Mouse (Mus musculus): Measurements from ENCODE around the gene 9130409I23Rik. TPM values are rescaled to one million over a fixed set of nuclear protein-coding genes. Genes with fewer than 3 reads are reported as not detected.
A peak's percentile ranks its signal among the peaks of the same experiment; 100 is the strongest.
"Not testable (repeated sequence)": the region's sequence is repeated elsewhere in the genome, so short reads cannot be mapped to it uniquely, and the experiment has no call there.

9130409I23Rik gene
- total RNA-seq, 1 experiment from 2014 or later, result not detected

DNA sequence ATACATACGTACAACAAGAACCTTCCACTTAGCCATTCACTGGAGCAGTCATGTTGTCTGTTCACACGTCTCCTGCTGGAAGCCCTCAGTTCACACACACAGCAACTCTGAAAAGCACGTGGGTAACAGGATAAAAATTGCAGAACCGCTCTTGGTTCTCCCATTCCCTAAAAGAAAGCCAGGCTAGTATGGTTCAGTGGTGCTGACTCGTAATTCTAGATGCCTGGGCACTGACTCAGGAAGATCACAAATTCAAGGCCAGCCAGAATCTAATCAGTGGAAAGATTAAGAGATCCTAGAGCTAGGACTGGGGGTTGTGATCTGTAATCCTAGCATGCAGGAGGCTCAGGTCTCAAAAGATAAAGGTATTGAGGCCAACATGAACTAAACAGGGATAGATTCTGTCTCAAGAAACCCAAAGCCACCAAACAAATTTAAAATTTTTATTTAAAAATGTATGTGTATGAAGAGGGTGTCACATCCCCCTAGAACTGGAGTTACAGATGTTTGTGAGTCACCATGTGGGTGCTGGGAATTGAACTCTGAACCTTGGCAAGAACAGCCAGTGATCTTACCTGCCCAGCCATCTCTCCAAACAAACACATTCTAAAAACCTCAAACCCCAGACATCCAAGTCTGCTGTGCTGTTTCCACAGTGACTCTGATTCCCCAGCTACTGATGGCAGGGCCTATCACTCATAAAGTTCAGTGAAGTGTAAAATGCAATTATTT, 30.1 kb upstream of the 9130409I23Rik start, which contains the start of gene Ephx1:
Gene Ephx1, minus strand, starts transcription at position 149 of the 732 bp plus-strand sequence.
- ATAC-seq (replicated peaks; ENCODE audit: insufficient number of reproducible peaks, low FRiP score, low TSS enrichment, poor library complexity, severe bottlenecking), result no peak

DNA sequence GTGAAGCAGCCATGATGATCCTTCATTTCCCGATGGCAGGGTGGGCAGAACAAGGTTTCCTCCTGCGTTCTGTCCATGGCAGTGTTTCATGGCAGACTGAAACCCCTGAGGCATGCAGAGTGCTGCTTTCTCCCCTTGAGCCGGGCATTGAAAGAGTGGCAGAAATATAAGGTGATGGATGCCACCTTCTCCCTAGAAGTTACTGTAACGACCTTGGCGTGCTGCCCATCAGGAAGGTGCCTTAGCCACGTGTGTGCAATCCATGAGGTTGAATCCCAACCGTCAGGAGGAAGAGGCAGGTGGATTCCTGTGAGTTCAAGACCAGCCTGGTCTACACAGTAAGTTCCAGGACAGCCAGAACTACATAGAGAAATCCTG, 29.6 kb upstream of the 9130409I23Rik start:
- ATAC-seq (replicated peaks; ENCODE audit: insufficient number of reproducible peaks, low FRiP score, low TSS enrichment, poor library complexity, severe bottlenecking), result no peak

DNA sequence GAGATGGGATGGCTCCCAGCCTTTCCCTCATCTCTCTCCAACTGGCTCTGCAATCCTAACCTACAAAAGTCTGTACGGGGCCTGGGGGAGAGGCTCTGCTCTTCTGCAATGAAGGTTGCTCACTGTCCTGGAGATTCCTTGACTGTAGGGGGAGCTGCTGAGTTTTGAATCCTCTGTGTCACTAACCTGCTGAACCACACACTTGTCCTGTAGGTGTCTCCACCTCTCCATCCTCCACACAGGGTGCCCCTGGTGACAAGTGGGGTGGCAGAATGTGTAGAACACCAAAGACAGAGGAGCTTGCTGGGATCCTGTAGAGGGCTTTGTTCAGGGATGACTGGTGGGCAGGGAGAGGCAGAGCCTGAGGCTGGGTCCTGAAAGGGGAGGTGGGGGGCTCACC, 28.8 kb upstream of the 9130409I23Rik start:
- peak; percentile 69 for ATAC-seq (replicated peaks; ENCODE audit: insufficient number of reproducible peaks, low FRiP score, low TSS enrichment, poor library complexity, severe bottlenecking)

DNA sequence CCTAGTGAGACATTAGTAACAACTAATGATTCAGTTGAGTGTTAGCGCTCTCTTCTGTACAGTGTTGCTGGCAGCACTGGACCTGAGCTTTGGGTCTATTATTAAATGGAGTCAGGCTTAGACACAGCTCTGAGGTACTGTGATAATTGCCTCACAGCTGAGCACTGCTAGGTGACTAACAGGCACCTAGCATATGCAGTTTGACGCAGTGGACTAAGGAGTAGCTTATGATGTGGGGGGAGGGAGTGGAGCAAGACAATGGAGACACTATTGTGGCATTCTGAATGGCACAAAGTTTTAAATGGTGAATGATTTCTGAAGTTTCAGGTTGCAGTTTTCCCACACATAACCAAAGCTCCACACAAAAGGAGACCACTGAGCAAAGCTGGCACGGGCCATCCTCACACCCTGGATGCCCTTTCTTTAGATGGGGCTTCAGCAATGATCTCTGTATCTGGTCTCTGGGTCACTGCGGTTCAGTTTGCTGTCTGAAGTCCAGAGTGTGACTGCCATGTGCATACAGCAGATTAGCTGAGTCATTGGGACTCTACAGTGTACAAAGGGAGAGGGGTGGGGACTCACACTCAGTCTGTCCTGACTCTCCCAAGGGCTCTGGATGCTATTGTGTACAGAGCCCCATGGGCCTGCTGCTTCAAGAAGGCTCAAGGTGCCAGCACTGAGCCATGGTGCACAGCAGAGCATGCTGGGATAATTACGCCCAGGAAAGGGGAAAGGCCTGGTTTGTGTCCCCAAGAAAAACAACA, 15.8 kb upstream of the 9130409I23Rik start:
- not testable (repeated sequence) for ATAC-seq (replicated peaks; ENCODE audit: insufficient number of reproducible peaks, low FRiP score, low TSS enrichment, poor library complexity, severe bottlenecking)

DNA sequence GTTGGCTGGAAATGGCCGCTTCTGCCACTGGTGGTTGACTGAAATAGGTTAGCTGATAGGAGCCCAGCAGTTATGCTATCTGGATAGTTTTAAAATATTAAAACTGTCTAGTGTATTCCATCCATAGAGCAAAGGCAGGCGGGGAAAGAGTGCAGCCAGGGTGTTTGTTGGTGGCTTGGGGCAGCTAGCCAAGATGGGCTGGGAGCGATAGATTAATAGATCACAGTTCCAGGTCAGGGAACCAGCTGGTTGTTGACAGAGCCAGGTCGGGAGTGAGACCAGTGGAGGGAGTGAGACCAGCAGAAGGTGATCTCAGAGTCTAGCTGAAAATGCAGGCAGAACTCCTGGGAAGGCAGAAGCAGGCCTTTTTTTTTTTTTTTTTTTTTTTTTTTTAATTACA, 13.4 kb upstream of the 9130409I23Rik start:
- no peak for ATAC-seq (replicated peaks; ENCODE audit: insufficient number of reproducible peaks, low FRiP score, low TSS enrichment, poor library complexity, severe bottlenecking)

DNA sequence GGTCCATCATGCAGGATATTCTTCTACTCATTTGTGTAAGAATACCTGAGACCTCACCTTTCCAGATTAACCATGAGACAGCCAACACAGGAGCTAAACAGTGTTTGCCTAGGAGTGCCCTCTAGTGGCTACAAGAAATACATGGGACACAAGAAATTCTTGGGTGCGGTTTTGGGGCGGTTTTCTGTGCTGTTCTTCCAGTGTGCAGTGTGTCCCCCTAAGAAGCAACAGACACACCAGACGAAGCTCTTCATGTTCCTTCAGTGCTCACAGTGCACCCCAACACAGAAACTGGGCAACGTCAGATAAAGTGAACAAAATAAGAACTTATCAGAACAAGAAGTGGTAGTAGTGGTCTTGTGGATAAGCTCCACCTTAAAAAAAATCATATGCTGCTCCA, 11.4 kb upstream of the 9130409I23Rik start:
- 0 out of 2 replicates have a peak, but pooled peaks have one; percentile 43 for ATAC-seq (replicated peaks; ENCODE audit: insufficient number of reproducible peaks, low FRiP score, low TSS enrichment, poor library complexity, severe bottlenecking)

DNA sequence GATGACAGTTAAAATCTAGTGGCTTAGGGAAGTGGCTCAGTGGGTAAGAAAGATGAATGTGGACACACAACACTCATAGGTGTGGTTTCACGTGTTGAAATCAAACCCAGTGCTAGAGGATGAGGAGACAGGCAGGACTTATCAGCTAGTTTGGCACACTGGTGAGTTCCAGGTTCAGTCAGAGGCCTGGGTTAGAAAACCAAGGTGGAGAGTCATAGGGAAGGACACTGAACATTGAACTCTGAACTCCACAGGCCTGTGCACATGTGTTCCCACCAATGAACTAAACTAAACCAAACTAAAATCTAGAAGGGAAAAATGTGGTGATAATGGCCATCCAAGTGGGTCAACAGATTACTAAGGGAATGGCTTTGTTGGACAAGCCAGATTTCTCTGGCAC, 3.5 kb upstream of the 9130409I23Rik start:
- no peak for ATAC-seq (replicated peaks; ENCODE audit: insufficient number of reproducible peaks, low FRiP score, low TSS enrichment, poor library complexity, severe bottlenecking)

DNA sequence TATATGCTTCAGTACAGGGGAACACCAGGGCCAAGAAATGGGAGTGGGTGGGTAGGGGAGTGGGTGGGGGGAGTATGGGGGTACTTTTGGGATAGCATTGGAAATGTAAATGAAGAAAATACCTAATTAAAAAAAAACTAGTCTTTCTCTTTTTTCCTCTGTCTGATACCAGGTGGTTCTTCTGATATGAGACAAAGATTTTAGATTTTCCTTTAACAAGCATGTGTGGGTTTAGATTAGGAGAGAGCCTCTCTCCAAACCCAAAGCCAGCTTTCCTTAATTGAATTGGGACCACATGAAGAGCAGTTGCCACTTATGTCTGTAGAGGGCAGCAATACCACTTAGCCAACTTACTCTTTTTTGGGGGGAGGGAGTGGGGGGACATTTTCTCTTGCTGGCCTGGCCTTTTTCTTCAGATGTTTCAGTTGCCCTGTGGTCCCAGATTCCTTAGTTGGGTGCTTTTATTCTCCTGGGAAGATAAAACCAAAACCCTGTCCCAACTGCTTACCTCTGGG, 1.7 kb upstream of the 9130409I23Rik start:
- no peak for ATAC-seq (replicated peaks; ENCODE audit: insufficient number of reproducible peaks, low FRiP score, low TSS enrichment, poor library complexity, severe bottlenecking)

DNA sequence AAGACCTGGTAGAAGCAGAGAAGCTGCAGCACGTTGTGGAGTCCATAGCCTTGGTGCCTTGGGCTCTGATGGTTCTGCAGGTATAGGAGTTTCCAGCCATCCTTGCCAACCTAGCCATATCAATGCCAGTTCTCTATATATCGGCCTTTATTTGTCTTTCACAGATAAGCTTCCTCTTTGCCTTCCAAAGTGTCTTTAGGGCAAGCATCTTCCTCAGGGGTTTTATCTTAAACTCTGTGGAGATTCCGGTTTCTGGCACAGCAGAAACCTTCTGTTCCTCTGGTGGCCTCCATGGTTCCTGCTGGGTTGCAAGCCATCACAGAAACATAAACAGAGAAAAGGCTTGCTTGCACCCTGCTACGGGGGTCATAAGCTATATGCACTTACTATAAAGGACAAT, 1.9 kb downstream of the 9130409I23Rik start:
- no peak for ATAC-seq (replicated peaks; ENCODE audit: insufficient number of reproducible peaks, low FRiP score, low TSS enrichment, poor library complexity, severe bottlenecking)

DNA sequence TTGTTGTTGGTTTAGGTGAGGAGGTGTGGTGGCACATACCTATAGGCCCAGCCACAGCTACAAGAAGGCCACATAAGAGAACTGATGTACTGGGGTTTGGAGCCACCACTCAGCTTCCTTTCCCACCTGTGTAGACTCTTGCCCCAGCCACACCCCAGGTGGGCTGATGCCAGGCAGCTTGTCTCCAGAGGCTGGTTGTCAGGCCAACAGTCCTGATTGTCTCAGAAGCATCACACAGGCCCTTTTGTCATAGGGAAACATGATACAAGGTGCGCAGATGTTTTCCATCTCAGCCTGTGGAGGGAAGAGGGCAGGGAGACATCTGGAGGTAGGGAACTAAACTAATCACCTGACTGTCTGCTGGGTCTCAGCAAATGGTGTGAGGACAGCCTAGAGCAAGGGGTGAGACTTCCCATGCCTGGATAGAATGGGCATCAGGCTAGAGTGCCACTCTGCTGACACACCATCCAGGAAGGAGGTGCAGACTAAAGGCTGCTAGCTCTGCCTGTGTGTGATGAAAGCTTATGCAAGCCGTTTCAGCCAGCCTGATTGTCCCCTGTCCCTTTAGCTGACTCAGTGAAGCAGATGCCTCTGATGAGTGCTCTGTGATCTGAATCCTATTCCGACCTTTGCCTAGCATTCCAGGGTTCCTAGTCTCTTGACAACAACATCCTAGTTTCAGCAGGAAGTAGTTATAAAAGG, 10.9 kb downstream of the 9130409I23Rik start:
- no peak for ATAC-seq (replicated peaks; ENCODE audit: insufficient number of reproducible peaks, low FRiP score, low TSS enrichment, poor library complexity, severe bottlenecking)

DNA sequence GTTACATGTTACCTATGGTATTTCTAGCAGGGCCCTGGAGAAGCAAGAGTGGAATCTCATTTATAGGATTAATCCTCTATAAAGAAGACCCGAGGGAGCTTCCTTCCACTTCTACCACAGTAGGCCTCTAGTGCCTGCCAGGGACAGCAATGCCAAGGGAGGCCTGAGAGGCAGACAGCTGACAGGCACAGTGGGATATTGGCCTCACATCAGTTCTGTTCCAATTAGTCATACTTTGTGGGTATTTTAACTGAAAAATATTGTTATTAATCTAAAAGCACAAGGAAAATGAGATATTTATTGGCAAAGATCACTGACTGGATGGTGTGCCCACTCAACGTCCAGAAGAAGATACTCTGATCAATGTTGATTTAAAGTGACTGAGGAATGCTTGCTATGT, 13.0 kb downstream of the 9130409I23Rik start:
- ATAC-seq (replicated peaks; ENCODE audit: insufficient number of reproducible peaks, low FRiP score, low TSS enrichment, poor library complexity, severe bottlenecking), result no peak

DNA sequence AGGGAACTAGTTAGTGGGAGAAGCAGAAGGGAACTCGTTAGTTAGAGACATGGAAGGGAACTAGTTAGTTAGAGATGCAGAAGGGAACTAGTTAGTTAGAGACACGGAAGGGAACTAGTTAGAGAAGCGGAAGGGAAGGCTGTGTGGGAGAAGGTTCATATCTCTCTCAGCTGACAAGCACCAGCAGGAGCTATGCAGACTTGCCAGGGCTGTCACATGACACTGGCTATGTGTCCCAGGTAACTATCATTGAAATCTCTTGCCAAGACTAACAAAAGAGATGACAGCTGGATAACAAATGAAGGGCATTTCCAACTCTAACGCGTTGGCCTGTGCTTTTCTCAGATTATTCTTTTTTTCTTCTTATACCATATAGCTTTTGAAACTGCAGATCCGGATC, 13.6 kb downstream of the 9130409I23Rik start:
- no peak for ATAC-seq (replicated peaks; ENCODE audit: insufficient number of reproducible peaks, low FRiP score, low TSS enrichment, poor library complexity, severe bottlenecking)

DNA sequence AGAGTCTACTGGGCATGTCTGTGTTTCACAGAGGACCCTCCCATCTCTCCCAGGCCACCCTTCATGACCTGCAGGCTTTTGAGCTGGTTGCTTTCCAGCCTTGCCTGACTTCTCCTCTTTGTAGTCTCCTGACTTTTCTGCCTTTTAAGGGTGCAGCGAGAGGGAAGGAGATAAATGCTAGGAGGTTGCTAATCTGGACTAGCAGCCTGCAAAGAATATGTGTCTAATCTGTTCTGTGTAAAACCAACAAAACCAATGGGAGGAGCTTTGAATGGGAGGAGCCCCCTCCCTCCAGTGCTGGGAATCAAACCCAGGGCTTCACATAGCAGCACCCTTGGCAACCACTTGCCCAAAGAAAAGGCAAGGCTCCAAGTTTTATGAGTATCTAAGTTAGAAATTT, 17.3 kb downstream of the 9130409I23Rik start:
- ATAC-seq (replicated peaks; ENCODE audit: insufficient number of reproducible peaks, low FRiP score, low TSS enrichment, poor library complexity, severe bottlenecking), result no peak

DNA sequence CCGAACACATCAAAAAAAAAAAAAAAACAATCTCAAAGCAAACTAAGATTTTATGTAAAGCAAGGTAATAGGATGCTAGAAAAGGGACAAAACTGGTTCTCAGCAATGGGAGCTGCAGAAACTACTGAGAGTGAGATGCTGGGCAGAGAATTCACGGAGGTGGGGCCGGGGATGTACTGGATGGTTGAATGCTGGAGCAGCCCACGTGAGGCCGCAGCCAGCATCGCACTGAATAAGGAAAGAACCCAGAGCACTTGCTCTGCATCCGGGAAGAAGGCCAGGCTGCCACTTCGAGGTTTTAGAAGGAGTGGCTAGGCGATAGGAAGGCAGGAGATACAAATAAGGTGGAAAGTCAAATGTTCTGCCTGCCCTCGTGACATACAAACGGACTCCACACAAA, 18.6 kb downstream of the 9130409I23Rik start:
- ATAC-seq (replicated peaks; ENCODE audit: insufficient number of reproducible peaks, low FRiP score, low TSS enrichment, poor library complexity, severe bottlenecking), result no peak

DNA sequence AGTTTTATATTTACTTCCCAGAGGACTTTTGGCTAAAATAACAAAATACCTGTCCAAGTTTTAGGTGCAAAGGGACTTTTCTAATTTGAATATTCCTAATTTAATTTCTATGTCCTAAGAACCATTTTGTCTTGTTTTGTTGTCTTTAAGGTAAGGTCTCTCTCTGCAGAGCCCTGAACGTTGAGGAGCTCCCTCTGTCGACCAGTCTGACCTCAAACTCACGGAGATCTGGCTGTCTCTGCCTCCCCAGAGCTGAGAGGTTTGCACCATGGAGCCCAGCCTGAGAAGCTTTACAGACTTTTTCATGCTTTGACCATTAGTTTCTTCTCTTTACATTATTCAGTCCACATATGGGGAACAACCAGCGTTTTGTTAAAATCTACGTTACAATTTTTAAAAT, 22.0 kb downstream of the 9130409I23Rik start:
- no peak for ATAC-seq (replicated peaks; ENCODE audit: insufficient number of reproducible peaks, low FRiP score, low TSS enrichment, poor library complexity, severe bottlenecking)

DNA sequence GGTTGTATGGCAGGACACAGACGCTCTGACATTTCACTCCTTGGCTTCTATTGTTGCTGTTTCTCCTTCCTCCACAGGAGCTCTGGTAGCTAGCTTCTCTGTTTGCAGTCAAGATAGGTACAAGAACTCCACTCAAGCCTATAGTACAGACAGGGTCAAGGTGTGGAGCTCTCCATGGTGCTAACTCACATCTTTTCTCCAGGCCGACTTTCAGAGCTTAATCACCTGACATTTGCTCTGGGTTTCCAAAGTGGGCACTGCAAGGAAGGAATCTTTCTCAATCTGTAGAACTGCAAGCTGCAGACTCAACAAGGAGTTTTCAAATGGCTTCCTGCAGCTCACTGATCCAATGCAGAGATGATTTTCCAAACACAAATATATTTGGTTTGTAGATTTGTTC, 33.0 kb downstream of the 9130409I23Rik start:
- ATAC-seq (replicated peaks; ENCODE audit: insufficient number of reproducible peaks, low FRiP score, low TSS enrichment, poor library complexity, severe bottlenecking), result no peak

DNA sequence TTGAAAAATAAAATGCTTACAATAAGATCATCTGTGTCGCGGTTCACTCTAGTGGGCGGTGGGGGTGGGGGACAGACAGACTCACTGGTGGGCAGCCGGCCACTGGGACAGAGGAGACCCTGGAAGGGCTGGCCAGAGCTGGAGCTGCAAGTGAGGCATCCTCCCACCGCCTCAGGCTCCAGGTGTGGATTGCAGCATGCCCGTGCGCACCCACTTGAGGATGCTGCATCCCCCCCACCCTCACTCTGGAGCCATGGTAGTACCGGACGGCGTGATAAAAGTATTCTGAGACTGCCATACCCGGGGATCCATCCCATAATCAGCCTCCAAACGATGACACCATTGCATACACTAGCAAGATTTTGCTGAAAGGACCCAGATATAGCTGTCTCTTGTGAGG, 39.0 kb downstream of the 9130409I23Rik start:
- no peak for ATAC-seq (replicated peaks; ENCODE audit: insufficient number of reproducible peaks, low FRiP score, low TSS enrichment, poor library complexity, severe bottlenecking)
